Mouse (Mus musculus) liver, embryonic 14 days (tissue): ENCODE results near the gene Zfp709. TPM values are rescaled to one million over a fixed set of nuclear protein-coding genes. Genes with fewer than 3 reads are reported as not detected.

Experiments used
- polyA plus RNA-seq: library from polyadenylated mRNA; depleted of rRNA; stranded (reverse); fragments of >200 nt; gene quantifications from 2 replicates; pipeline ENCODE4 v1.2.3, GENCODE M21; 2012; rRNA removed

Zfp709 gene
- polyA plus RNA-seq: 0.40 and 0.55 TPM in 2 replicates

DNA sequence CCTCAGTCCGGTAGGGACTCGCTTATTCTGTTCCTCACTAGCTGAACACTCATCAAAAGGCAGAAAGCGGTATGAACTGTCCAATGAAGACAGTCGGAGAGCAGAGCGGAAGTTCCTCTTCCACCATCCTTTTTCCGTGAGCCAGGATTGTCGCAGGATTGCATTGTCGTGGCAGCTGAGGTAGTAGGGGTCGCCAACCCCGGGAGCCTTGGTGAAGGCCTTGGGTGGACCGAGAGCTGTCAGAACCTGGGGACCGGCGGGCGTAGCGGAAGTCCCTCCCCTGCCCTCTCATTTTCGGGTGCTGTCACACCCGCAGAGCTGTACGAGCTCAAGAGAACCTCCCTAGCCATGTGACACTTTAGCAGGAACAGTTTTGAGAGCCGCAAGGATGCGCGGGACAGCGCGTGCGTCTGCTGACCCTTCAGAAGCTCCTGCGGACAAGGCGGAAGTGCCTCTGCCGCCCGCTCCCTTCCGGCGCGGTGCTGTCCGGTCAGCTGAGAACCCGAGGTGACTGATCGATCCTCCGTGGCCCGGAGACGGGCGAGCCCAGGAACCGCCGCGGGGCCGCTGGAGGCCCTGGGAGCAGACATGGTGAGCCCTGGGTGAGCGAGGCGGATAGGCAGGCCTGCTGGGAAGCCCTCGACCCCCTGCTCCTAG lies at the start of gene Zfp709:
Gene Zfp709 (plus strand): TSS at position 402 of the 657 bp plus-strand sequence.

DNA sequence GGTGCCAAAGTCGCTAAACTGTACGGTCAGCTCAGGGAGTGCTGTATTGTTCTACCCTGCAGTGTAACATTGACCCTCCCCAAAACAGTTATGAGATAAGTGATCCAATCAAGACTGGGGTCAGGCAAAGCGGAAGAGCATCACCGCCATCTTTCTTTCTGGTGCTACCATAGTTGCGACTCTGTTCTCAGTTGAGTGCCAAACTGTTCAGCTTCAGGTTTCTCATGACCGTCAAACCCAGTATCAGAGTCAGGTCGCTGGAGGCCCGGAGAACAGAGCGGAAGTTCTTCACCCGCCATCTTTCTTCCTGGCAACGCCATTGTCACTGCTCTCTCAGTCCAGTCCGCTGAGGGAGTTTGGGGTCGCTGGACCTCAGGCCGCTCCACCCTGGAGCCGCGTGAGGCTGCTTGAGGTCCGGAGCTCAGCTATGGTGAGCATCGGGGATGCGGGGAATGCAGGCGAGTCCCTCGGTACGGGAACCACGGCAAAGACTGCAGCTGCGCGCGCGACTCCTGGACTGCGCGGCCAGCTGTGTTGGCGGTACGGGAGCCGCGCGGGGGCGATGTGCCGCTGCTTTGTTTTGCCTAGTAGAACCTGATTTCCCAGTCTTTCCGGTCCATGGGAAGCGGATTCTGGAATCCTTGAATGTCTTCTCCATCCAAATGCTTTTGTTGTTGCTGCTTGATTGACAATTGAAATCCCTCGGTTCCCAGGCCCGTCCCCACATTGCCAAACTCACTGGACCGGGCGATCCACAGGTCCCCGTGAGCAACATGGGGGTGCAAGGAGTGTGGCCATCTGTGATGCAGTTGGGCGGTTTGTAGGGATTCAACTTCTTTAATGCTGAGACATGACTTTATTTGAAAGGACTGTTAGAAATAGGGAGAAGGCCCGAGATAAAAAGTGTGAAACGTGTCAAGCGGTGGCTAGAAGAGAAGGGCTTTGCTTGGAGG lies 26.8 kb downstream of the Zfp709 start, which contains the start of the genes Zfp882 and Zfp617:
Gene Zfp882 (plus strand): TSS at position 300 of the 953 bp plus-strand sequence.
Gene Zfp617 (plus strand): TSS at position 327 of the 953 bp plus-strand sequence.

Other genes starting within 250 kb of the Zfp709 start
- 0.08 and 0.20 TPM in 2 replicates for gene Unc13a, start 210.3 kb upstream of the Zfp709 start, polyA plus RNA-seq
- gene Jak3, start 205.7 kb upstream of the Zfp709 start, polyA plus RNA-seq: 3.4 and 4.0 TPM in 2 replicates
- 0.70 and 1.2 TPM in 2 replicates for gene Insl3, start 192.8 kb upstream of the Zfp709 start, polyA plus RNA-seq
- gene B3gnt3, start 180.2 kb upstream of the Zfp709 start, polyA plus RNA-seq: 1.7 and 1.9 TPM in 2 replicates
- gene Fcho1, start 156.3 kb upstream of the Zfp709 start, polyA plus RNA-seq: 21.1 and 24.4 TPM in 2 replicates
- 0.53 and 0.68 TPM in 2 replicates for gene Zfp882, start 26.6 kb downstream of the Zfp709 start, polyA plus RNA-seq
- 5.6 and 6.4 TPM in 2 replicates for gene Zfp617, start 26.6 kb downstream of the Zfp709 start, polyA plus RNA-seq
- 8.4 and 9.4 TPM in 2 replicates for gene Zfp961, start 69.0 kb downstream of the Zfp709 start, polyA plus RNA-seq
- 0.83 and 1.2 TPM in 2 replicates for gene Cyp4f18, start 127.6 kb downstream of the Zfp709 start, polyA plus RNA-seq
- not detected in 2 replicates for gene Olfr372, start 159.2 kb downstream of the Zfp709 start, polyA plus RNA-seq
- not detected in 2 replicates for gene Olfr373, start 201.2 kb downstream of the Zfp709 start, polyA plus RNA-seq
- not detected in 2 replicates for gene Olfr374, start 225.0 kb downstream of the Zfp709 start, polyA plus RNA-seq